8 mouse cellular contexts compared by ENCODE assay signal in genomic region chr9:103008079-103008855, GRCm38 (mm10). TPM values are rescaled to one million over a fixed set of nuclear protein-coding genes. Genes with fewer than 3 reads are reported as not detected.
DNase-seq lines count a peak whose midpoint lies in the region; ATAC-seq and TF ChIP-seq lines count a peak whose summit lies in the region.

No protein-coding gene starts in this region.

- TF ChIP-seq CTCF in intestine, postnatal 0 days (IDR thresholded peaks at IDR 0.05; ENCODE audit: low read depth): no peak
- no peak for TF ChIP-seq CTCF in liver, postnatal 0 days (IDR thresholded peaks at IDR 0.05; ENCODE audit: low read depth)

- H3K9ac ChIP-seq in forebrain, embryonic 13.5 days: peak overlapping the region; percentile 66
- peak overlapping the region; percentile 67 for H3K9ac ChIP-seq in intestine, postnatal 0 days (ENCODE audit: low read depth, low read length)
- H3K9ac ChIP-seq in liver, postnatal 0 days (replicated peaks): peak overlapping the region; percentile 58

- H3K4me3 ChIP-seq in forebrain, embryonic 13.5 days: peak overlapping the region; percentile 43
- H3K4me3 ChIP-seq in intestine, postnatal 0 days (ENCODE audit: low read depth, low read length): peak overlapping the region; percentile 59
- peak overlapping the region; percentile 50 for H3K4me3 ChIP-seq in liver, postnatal 0 days (ENCODE audit: low read depth, low read length)

- peaks cover 35% of the 10 kb centered on the region for H3K27me3 ChIP-seq in forebrain, embryonic 13.5 days
- no peaks in the 10 kb centered on the region for H3K27me3 ChIP-seq in intestine, postnatal 0 days (replicated peaks; ENCODE audit: control insufficient read depth, insufficient read depth, low read length)
- peaks cover 14% of the 10 kb centered on the region for H3K27me3 ChIP-seq in liver, postnatal 0 days (ENCODE audit: insufficient read depth, low read length)

- peak overlapping the region; percentile 82 for H3K4me2 ChIP-seq in forebrain, embryonic 13.5 days
- peak overlapping the region; percentile 90 for H3K4me2 ChIP-seq in intestine, postnatal 0 days (replicated peaks; ENCODE audit: low read depth)
- H3K4me2 ChIP-seq in liver, postnatal 0 days (ENCODE audit: low read depth, low read length): peak overlapping the region; percentile 77

- no peaks in the 10 kb centered on the region for H3K9me3 ChIP-seq in forebrain, embryonic 13.5 days (replicated peaks)
- H3K9me3 ChIP-seq in intestine, postnatal 0 days (ENCODE audit: control insufficient read depth): no peaks in the 10 kb centered on the region
- H3K9me3 ChIP-seq in liver, postnatal 0 days (ENCODE audit: low read length): no peaks in the 10 kb centered on the region

- H3K4me1 ChIP-seq in forebrain, embryonic 13.5 days: peaks cover 13% of the 10 kb centered on the region
- H3K4me1 ChIP-seq in intestine, postnatal 0 days (replicated peaks; ENCODE audit: control insufficient read depth, insufficient read depth, low read length): peaks cover 6% of the 10 kb centered on the region; the same call in 1 of the 2 replicates
- peaks cover 21% of the 10 kb centered on the region for H3K4me1 ChIP-seq in liver, postnatal 0 days (ENCODE audit: insufficient read depth)

- peak; percentile 13 to 25 for DNase-seq in adrenal gland, adult 18-20 months (ENCODE audit: low spot score in 2 of 2)
- DNase-seq in adrenal gland, postnatal 4 days (ENCODE audit: low spot score in 2 of 2): no peak
- DNase-seq in NIH3T3 (ENCODE audit: low read depth): peak; percentile 65
- DNase-seq in liver, postnatal 0 days: peak; percentile 65
- peak; percentile 51 for DNase-seq in retina, postnatal 1 day

- no peaks in the 10 kb centered on the region for H3K36me3 ChIP-seq in forebrain, embryonic 13.5 days (ENCODE audit: poor library complexity, severe bottlenecking)
- H3K36me3 ChIP-seq in intestine, postnatal 0 days (ENCODE audit: control insufficient read depth, insufficient read depth): no peaks in the 10 kb centered on the region
- H3K36me3 ChIP-seq in liver, postnatal 0 days (replicated peaks; ENCODE audit: insufficient read depth, low read length): no peaks in the 10 kb centered on the region

- H3K27ac ChIP-seq in forebrain, embryonic 13.5 days: no peak overlapping the region
- peak overlapping the region; percentile 91 for H3K27ac ChIP-seq in intestine, postnatal 0 days (ENCODE audit: low read depth, low read length)
- H3K27ac ChIP-seq in liver, postnatal 0 days (ENCODE audit: low read depth): peak overlapping the region; percentile 88

- no peak for TF ChIP-seq EP300 in liver, postnatal 0 days (IDR thresholded peaks at IDR 0.05; ENCODE audit: low read depth)

- WGBS in forebrain, embryonic 13.5 days: under 1% methylated on average over 50 of the region's 50 CpGs
- under 1% methylated on average over 50 of the region's 50 CpGs for WGBS in intestine, postnatal 0 days
- WGBS in liver, postnatal 0 days (ENCODE audit: insufficient replicate concordance): 3% methylated on average over 46 of the region's 50 CpGs

- peak; percentile 16; the same call in 1 of the 2 replicates for ATAC-seq in forebrain, embryonic 13.5 days
- ATAC-seq in intestine, postnatal 0 days: peak; percentile 77
- peak; percentile 73 for ATAC-seq in liver, postnatal 0 days
- no peak for ATAC-seq in activated CD4-positive, CD25-positive, alpha-beta regulatory T cell, adult 4 months

RNA-seq across cellular contexts. Expression of gene Slco2a1, which starts 19.8 kb away (rescaled TPM):
- total RNA-seq in adrenal gland, adult 18-20 months (2021): 1 to 10 TPM; 2.8 to 4.8 TPM
- total RNA-seq in adrenal gland, postnatal 4 days (2021): 10 to 100 TPM; 12.0 to 12.3 TPM
- 0.31 and 0.54 TPM in 2 replicates for polyA plus RNA-seq in forebrain, embryonic 13.5 days (2015; fragmentation: Nextera tagmentation; extraction: Ambion mirVana)
- 41.2 and 45.9 TPM in 2 replicates for polyA plus RNA-seq in intestine, postnatal 0 days (2015; fragmentation: Nextera tagmentation; extraction: Ambion mirVana)
- 8.5 and 11.2 TPM in 2 replicates for polyA plus RNA-seq in liver, postnatal 0 days (2015; fragmentation: Nextera tagmentation; extraction: Ambion mirVana)
- polyA plus RNA-seq in activated CD4-positive, CD25-positive, alpha-beta regulatory T cell, adult 4 months (2017; shearing (Covaris generic)): under 1 TPM in 1 of 2 experiments, not detected in 1; 0.27 TPM

Comparison
In these comparisons a context has a peak if more than half of its experiments do, and no peak if none do; other contexts are left out.
1. DNase-seq: peak in adrenal gland, adult 18-20 months (2 of 2), NIH3T3 (single experiment), liver, postnatal 0 days (single experiment) and retina, postnatal 1 day (single experiment); none in adrenal gland, postnatal 4 days (0 of 2).
2. Peak in every context shown above with its lines, with median percentiles within 50 percentile points of each other: H3K4me2 ChIP-seq, H3K4me3 ChIP-seq and H3K9ac ChIP-seq.